Mouse (Mus musculus) spleen, adult 2 months (tissue): ENCODE data around the gene Ina. TPM values are rescaled to one million over a fixed set of nuclear protein-coding genes. Genes with fewer than 3 reads are reported as not detected.
"Not testable (repeated sequence)": the region's sequence is repeated elsewhere in the genome, so short reads cannot be mapped to it uniquely, and the experiment has no call there.

Experiments
- DNase-seq, 2 experiments: peaks; one replicate each; pipeline versions ENCODE4 v3.0.0 to v3.0.0-alpha.2; 2012 to 2021; ENCODE audit warnings: low spot score in 2 of 2, low read depth in 1 of 2
- H3K27ac ChIP-seq: fragments of 200-500 bp; 2 replicates; pipeline ENCODE4 v1.5.1; 2012; ENCODE audit warnings: low read length, inconsistent platforms; ENCODE audit not compliant: insufficient read depth
- H3K27me3 ChIP-seq: fragments of 200-500 bp; 2 replicates; pipeline ENCODE4 v1.6.1; 2012; ENCODE audit warnings: mild to moderate bottlenecking, moderate library complexity, low read length, inconsistent platforms; ENCODE audit not compliant: control insufficient read depth, insufficient read depth
- H3K36me3 ChIP-seq: fragments of 200-500 bp; 2 replicates; pipeline ENCODE4 v1.6.1; 2012; ENCODE audit warnings: mild to moderate bottlenecking, low read length, inconsistent platforms; ENCODE audit not compliant: control insufficient read depth, insufficient read depth
- H3K4me1 ChIP-seq: fragments of 200-500 bp; 2 replicates; pipeline ENCODE4 v1.6.1; 2011; ENCODE audit warnings: inconsistent platforms; ENCODE audit not compliant: control insufficient read depth, insufficient read depth, insufficient read length
- H3K4me3 ChIP-seq: fragments of 200-500 bp; 2 replicates; pipeline ENCODE4 v1.5.1; 2011; ENCODE audit warnings: mild to moderate bottlenecking, inconsistent platforms; ENCODE audit not compliant: insufficient read depth, insufficient read length; ENCODE audit errors: extremely low read depth
- CTCF ChIP-seq: fragments of 200-500 bp; IDR thresholded peaks from 2 replicates; pipeline ENCODE4 v1.5.1; 2011; ENCODE audit warnings: mild to moderate bottlenecking, inconsistent platforms; ENCODE audit not compliant: insufficient read depth, insufficient read length, insufficient replicate concordance; ENCODE audit errors: extremely low read depth
- POLR2A ChIP-seq: fragments of 200-500 bp; IDR thresholded peaks from 2 replicates; pipeline ENCODE4 v1.6.1; 2011; ENCODE audit warnings: low read depth, low read length, inconsistent platforms
- WGBS: fragments of 180-500 bp; shearing (Covaris S2); methylation state at CpG from one replicate; pipeline ENCODE4 v1.1.7; 2018; 5-methylcytosine and 5-hydroxymethylcytosine counted together
- polyA plus RNA-seq: library from polyadenylated mRNA; depleted of rRNA; stranded (reverse); fragments of >200 nt; gene quantifications from 2 replicates; pipeline ENCODE4 v1.2.3, GENCODE M21; 2012

Ina gene
- polyA plus RNA-seq, 1 experiment = 0.02 TPM

GRCm38 (mm10) chr19:46996095-46996494, 18.4 kb upstream of the Ina start:
- Histone ChIP-seq H3K27ac (no peak overlapping the region), H3K27me3 (no peaks in the 10 kb centered on the region), H3K36me3 (no peaks in the 10 kb centered on the region), H3K4me1 (no peaks in the 10 kb centered on the region), H3K4me3 (no peak overlapping the region)
- no peak for DNase-seq
- WGBS = 85% methylated on average over 9 of the region's 9 CpGs
- TF ChIP-seq CTCF = no peak
- no peak for TF ChIP-seq POLR2A

GRCm38 (mm10) chr19:46998168-46998870, 16.2 kb upstream of the Ina start:
- no peak overlapping the region for H3K27ac ChIP-seq
- no peaks in the 10 kb centered on the region for H3K36me3 ChIP-seq
- no peak overlapping the region for H3K4me3 ChIP-seq
- H3K27me3 ChIP-seq = no peaks in the 10 kb centered on the region
- no peaks in the 10 kb centered on the region for H3K4me1 ChIP-seq
- TF ChIP-seq CTCF (no peak), POLR2A (no peak)
- 76% methylated on average over 8 of the region's 8 CpGs for WGBS
- no peak for DNase-seq

- no peak overlapping the region for H3K27ac ChIP-seq
- H3K36me3 ChIP-seq = no peaks in the 10 kb centered on the region
- no peak for DNase-seq
- no peak overlapping the region for H3K4me3 ChIP-seq
- TF ChIP-seq CTCF (no peak), POLR2A (no peak)
- no peaks in the 10 kb centered on the region for H3K4me1 ChIP-seq
- 78% methylated on average over 4 of the region's 4 CpGs for WGBS
- H3K27me3 ChIP-seq = no peaks in the 10 kb centered on the region
Measured at GRCm38 (mm10) chr19:46998953-46999352, 15.5 kb upstream of the Ina start.

- Histone ChIP-seq H3K4me1 (no peaks in the 10 kb centered on the region), H3K4me3 (no peak overlapping the region), H3K27ac (no peak overlapping the region), H3K36me3 (no peaks in the 10 kb centered on the region), H3K27me3 (no peaks in the 10 kb centered on the region)
- TF ChIP-seq CTCF (no peak), POLR2A (no peak)
- DNase-seq = no peak
- 74% methylated on average over 6 of the region's 6 CpGs for WGBS
Measured at GRCm38 (mm10) chr19:46999753-47000152, 14.7 kb upstream of the Ina start.

- H3K4me3 ChIP-seq, H3K36me3 ChIP-seq, H3K27ac ChIP-seq, H3K27me3 ChIP-seq, DNase-seq, H3K4me1 ChIP-seq: not testable (repeated sequence)
- WGBS = 81% methylated on average over 3 of the region's 3 CpGs
Measured at GRCm38 (mm10) chr19:47000357-47000756, 14.1 kb upstream of the Ina start.

- no peak overlapping the region for H3K4me3 ChIP-seq
- 57% methylated on average over 6 of the region's 6 CpGs for WGBS
- H3K4me1 ChIP-seq = no peaks in the 10 kb centered on the region
- no peak overlapping the region for H3K27ac ChIP-seq
- TF ChIP-seq CTCF = no peak
- no peak for TF ChIP-seq POLR2A
- H3K27me3 ChIP-seq = no peaks in the 10 kb centered on the region; the same call in 1 of the 2 replicates
- H3K36me3 ChIP-seq = no peaks in the 10 kb centered on the region
- no peak for DNase-seq
Measured at GRCm38 (mm10) chr19:47003742-47004511, 10.6 kb upstream of the Ina start.

- Histone ChIP-seq H3K4me3 (no peak overlapping the region), H3K27ac (no peak overlapping the region), H3K36me3 (no peaks in the 10 kb centered on the region), H3K4me1 (no peaks in the 10 kb centered on the region), H3K27me3 (no peaks in the 10 kb centered on the region; the same call in 1 of the 2 replicates)
- 58% methylated on average over 5 of the region's 5 CpGs for WGBS
- DNase-seq = no peak
- TF ChIP-seq CTCF (no peak), POLR2A (no peak)
Measured at GRCm38 (mm10) chr19:47005873-47006272, 8.6 kb upstream of the Ina start.
